Mouse (Mus musculus) MN1 (cell line): ENCODE measurements at regions not wholly inside any gene's neighbourhood (a gene's known extent, or its start where the extent isn't known, plus 50 kb on each side); places are given as distances from the start of the nearest gene placed in this dataset.

ENCODE experiments used
- DNase-seq: peaks from one replicate; pipeline ENCODE4 v3.0.0-alpha.2; 2016; ENCODE audit warnings: low spot score

DNA sequence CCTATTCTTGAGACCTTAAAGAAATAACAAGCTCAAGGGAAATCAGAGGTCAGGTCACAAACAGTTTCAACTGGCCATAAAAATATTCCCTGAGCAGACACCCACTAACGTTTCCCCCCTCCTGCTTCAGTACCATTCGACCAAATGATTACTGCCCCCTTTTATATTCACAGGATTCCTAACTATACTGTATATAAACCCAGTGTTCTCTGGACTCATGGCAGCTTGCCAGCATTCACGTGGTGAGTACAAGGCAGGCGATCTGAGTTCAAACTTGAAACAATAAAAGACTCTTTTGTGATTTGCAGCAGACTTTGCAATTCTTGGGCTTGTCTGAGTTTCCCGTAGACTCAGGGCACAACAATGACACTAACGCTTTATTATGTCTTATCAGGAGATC, 989.0 kb upstream of the H2afb3 start:
- no peak for DNase-seq

DNA sequence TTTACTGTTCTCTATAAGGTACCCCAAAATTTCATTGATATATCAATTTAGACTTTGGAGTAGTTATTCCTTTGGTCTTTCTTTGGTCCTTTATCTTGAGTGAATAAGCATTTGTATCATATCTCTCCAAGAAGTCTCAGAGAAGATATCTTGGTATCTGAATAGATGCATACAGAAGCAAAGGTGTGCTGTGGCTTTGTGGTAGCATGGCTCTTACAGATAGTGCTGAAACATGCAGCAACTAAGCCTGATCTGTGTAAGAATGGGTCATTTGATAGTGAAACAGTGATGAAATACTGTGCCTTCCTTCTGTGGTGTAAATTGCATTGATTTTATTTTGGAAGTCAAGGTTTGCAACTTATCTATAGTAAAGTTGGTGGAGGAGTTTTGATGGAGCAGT, 978.3 kb upstream of the H2afb3 start:
- no peak for DNase-seq

DNA sequence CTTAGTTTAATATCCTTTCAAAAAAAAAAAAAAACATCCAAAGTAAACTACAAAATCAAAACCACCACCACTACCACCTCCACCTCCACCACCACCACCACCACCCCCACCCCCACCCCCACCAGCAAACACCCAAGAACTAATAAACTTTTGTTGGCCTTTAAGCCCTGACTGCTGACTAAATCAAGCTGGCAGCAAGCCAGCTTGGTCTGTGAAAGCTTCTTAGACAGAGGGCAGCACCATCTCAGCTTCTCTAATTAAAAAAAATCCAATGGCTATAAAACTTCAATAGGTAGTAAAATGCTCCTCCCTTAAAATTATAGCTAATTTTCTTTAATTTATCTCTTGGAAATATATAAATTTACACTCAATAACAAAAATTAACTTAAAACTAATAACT, 957.2 kb upstream of the H2afb3 start:
- DNase-seq, result no peak

DNA sequence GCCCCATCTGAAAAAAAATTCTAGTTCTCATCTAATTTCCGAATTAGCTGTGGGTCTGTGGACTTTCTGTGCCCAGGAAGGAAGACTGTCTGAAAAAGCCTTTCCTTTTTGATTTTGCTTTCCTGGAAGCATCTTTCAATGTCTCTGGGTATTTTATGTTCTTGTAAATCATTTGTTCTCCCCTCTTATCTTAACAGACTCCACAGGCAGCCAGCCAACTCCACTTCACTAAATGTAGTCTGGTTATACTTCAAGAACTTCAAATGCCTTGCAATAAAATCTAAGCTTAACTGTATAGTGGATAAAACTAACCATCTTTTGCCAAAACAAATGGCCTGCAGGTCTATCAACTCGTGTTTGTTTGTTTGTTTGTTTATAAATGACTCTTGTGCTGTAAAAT, 956.7 kb upstream of the H2afb3 start:
- DNase-seq, result peak; percentile 5

DNA sequence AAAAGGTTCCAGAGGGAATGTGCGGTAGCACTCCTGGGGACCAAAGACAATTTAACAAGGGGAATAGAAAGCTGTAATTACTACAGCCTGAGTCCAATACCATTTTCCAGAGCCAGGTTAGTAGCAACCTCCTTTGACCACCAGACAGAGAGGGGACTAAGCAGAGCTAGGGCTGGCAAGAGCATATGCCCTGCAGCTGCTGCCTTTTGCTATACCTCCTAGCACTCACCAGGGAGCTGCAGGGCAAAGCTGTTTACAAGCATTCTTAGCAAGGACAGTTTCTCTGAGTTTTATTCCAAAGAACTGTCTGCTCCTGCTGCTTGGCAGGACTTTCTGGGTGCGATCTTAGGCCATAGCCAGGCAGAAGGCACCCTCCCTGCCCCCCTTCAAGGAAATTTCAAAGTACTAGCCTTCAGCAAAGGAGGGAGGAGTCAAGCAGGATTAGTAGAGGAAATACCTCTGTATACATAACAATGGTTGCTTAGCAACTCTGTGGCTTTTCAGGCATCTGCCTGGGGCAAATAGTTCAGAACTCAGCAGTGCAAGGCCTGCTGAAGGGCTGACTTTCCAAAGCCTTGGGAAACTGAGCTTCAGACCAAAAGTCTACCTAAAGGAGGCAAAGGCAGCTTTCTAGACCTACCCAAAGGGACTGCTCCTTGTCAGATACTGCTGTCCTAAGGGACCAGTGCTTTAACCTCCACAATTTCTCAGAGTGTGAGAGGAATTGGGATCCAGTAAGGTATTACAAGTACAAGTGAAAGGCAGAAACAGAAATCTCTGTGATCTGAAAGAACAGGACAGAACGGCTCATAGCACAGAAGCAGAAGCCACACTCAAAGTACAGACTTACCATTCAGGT, 919.5 kb upstream of the H2afb3 start:
- DNase-seq, result no peak
